Mouse (Mus musculus): ENCODE measurements around the gene Zdhhc14. TPM values are rescaled to one million over a fixed set of nuclear protein-coding genes. Genes with fewer than 3 reads are reported as not detected.

The Zdhhc14 gene
- polyA plus RNA-seq, 1 experiment, result 2.4 TPM

- 43% methylated on average over 7 of the region's 7 CpGs for WGBS
- DNase-seq (ENCODE audit: low read depth, low spot score), result no peak
Observed at GRCm38 (mm10) chr17:5698447-5699096, 206.2 kb downstream of the Zdhhc14 start.

GRCm38 (mm10) chr17:5710320-5711104 is 218.2 kb downstream of the Zdhhc14 start:
- DNase-seq (ENCODE audit: low read depth, low spot score), result no peak
- 82% methylated on average over 7 of the region's 7 CpGs for WGBS

GRCm38 (mm10) chr17:5711861-5712260 is 219.5 kb downstream of the Zdhhc14 start:
- WGBS, result 44% methylated on average over 5 of the region's 5 CpGs
- DNase-seq (ENCODE audit: low read depth, low spot score), result no peak

- 90% methylated on average over 3 of the region's 3 CpGs for WGBS
- no peak for DNase-seq (ENCODE audit: low read depth, low spot score)
Observed at GRCm38 (mm10) chr17:5713141-5713540, 220.8 kb downstream of the Zdhhc14 start.

DNA sequence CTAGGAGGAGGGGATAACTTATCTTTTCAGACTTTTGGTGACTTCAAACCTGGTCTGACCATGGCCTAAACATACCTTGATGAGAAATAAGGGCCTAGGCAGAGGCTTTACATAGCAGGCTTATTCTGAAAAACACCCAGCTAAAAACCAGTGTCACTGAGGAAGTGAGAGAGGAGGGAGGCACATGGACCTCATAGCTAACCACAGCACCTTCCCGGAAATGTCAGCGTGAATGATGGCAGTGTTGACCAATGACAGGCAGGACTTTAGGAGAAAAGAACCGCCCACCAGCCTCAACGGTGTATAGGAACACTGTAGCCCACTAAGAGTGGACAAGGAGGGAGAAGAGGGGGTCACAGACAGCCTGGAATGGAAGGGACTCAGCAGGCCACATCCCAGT is 224.6 kb downstream of the Zdhhc14 start:
- WGBS, result 82% methylated on average over 4 of the region's 4 CpGs
- no peak for DNase-seq (ENCODE audit: low read depth, low spot score)

DNA sequence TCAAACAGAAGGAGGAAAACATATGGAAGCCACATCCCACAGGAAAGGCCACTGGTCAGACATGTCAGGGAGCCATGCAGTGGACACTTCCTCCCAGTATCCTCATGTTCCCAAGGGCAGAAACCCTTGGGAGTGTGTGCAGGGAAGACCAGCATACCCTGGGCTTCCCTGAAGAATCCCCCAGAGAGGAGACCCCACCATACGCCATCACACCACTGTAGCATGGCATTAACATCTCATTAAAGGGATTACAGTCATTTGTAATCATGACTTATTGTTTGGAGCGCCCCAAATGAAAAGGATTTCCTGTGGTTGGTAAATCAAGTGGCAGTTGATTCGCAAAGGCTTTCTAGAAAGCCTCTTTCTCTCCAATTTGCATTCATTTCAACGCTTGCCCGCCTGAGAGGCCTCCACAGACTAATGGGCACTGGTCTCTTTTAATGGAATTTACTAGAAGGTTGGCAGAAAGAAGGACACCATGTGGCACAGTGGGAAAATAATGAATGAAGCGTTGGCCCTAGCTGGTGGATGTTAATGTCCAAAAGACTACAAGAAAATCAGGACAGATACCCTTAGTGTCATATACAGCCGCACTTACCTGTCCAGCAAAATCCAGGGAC is 226.5 kb downstream of the Zdhhc14 start:
- WGBS, result 91% methylated on average over 7 of the region's 7 CpGs
- DNase-seq (ENCODE audit: low read depth, low spot score), result no peak

GRCm38 (mm10) chr17:5722802-5723201 is 230.4 kb downstream of the Zdhhc14 start:
- no peak for DNase-seq (ENCODE audit: low read depth, low spot score)
- WGBS, result 91% methylated on average over 2 of the region's 2 CpGs

DNA sequence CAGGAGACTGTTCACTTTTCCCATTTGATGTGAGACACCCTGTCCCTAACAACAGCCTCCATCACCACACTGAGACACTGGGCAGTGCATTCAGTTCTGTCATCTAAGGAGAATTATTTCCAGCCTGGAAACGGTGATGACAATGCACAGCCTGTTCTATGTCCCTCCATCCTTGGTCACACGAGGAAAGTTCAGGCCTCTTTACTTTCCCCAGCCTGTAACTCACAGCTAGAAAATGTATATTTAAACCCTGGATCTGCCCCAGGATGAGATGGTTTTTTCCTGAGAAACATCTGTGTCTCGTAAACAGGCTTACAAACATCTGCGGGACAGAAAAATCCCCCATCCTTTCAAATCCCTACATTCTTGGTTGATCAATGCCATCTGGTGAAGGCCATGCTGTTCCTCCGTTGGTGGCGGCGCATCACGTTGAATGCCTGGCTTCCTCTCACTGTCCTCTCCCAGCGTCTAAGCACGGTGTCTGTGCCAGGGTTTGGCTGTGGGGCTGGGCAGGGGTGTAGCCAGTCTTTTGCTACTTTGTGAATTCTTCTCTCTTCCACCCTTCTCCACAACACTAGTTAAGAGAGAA is 231.3 kb downstream of the Zdhhc14 start:
- DNase-seq (ENCODE audit: low read depth, low spot score), result no peak
- WGBS, result 77% methylated on average over 10 of the region's 10 CpGs

GRCm38 (mm10) chr17:5729587-5730125 is 237.3 kb downstream of the Zdhhc14 start:
- WGBS, result 48% methylated on average over 4 of the region's 4 CpGs
- DNase-seq (ENCODE audit: low read depth, low spot score), result no peak

DNA sequence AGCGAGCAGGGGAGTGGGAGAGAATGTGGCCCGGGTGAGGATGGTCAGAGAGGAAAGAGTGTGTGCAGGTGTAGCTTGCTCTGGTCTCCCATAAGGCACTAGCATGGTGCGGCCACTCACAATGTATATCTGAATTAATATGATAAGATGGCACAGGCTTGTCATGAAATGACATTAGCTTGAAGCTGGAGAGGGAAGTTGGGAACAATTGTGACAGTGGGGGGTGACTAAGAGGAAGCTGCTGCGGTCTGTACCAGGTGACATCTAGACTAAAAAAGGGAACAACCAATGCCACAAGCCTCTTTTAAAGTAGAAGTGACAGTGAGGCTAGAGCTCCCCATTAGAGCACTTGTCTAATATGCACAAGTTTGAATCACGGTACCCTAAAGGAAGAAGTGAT is 238.2 kb downstream of the Zdhhc14 start:
- 86% methylated on average over 5 of the region's 5 CpGs for WGBS
- DNase-seq (ENCODE audit: low read depth, low spot score), result no peak

- WGBS, result 29% methylated on average over 7 of the region's 7 CpGs
- DNase-seq (ENCODE audit: low read depth, low spot score), result peak; percentile 7
Observed at GRCm38 (mm10) chr17:5733400-5733799, 241.0 kb downstream of the Zdhhc14 start.

GRCm38 (mm10) chr17:5741061-5741460 is 248.7 kb downstream of the Zdhhc14 start:
- 85% methylated on average over 6 of the region's 6 CpGs for WGBS
- DNase-seq (ENCODE audit: low read depth, low spot score), result no peak

- DNase-seq (ENCODE audit: low read depth, low spot score), result no peak
- WGBS, result 94% methylated on average over 5 of the region's 5 CpGs
Observed at GRCm38 (mm10) chr17:5744016-5744415, 251.7 kb downstream of the Zdhhc14 start.

DNA sequence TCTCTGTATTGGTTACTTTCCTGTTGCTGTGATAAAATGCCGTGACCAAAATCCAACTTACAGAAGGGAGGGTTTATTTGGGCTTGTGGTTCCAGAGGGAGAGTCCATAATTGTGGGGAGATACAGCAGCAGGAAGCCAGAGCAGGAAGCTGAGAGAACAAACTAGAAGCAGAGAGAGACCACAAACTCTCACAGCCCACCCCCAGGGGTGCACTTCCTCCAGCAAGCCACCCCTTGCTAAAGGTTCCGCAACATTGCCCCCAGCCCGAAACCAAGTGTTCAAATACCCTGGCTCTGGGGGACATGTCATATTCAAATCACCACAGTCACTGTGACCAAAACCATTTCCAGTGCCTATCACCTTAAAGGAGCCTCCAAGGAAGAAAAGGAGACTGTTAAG is 254.0 kb downstream of the Zdhhc14 start:
- WGBS, result 91% methylated on average over 3 of the region's 3 CpGs
- no peak for DNase-seq (ENCODE audit: low read depth, low spot score)

- 30% methylated on average over 16 of the region's 16 CpGs for WGBS
- no peak for DNase-seq (ENCODE audit: low read depth, low spot score)
Observed at GRCm38 (mm10) chr17:5747539-5748500, 255.5 kb downstream of the Zdhhc14 start.

DNA sequence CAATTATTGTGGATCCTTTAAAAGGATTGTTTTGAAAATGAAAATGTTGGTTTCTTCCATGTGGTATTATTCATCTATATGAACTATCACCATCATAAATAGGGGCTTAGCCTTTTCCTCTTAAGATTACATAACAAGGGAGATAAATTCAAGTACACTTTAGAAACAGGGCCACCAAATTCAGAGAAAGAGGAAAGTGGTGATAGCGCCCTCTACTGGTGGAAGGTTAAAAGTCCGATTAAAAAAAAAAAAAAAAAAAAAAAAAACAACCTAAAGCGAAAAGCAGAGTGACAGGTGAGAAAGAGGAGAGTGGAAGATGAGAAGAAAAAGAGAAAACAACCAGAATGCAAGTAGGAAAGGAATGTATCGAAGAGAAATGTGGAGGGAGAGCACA is 256.1 kb downstream of the Zdhhc14 start:
- 7% methylated on average over 4 of the region's 4 CpGs for WGBS
- no peak for DNase-seq (ENCODE audit: low read depth, low spot score)

DNA sequence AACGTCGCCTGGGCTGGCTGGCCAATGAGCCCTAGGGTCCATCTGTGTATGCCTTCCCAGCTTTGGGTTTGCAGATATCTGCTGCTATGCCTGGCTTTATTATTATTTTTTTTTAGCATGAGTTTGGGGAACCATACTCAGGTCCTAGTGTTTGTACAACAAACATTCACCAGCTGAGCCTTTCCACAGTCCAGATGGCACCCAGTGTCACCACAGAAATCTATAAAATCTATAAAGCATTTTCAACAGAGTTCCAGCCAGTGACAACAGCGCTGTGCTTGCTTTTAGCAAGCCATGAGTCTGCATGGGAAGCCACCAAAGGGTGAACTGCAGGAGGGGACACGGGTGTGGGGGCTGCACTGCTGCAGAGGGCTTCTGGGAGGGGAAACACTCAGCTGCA is 257.9 kb downstream of the Zdhhc14 start:
- 83% methylated on average over 4 of the region's 4 CpGs for WGBS
- no peak for DNase-seq (ENCODE audit: low read depth, low spot score)

DNA sequence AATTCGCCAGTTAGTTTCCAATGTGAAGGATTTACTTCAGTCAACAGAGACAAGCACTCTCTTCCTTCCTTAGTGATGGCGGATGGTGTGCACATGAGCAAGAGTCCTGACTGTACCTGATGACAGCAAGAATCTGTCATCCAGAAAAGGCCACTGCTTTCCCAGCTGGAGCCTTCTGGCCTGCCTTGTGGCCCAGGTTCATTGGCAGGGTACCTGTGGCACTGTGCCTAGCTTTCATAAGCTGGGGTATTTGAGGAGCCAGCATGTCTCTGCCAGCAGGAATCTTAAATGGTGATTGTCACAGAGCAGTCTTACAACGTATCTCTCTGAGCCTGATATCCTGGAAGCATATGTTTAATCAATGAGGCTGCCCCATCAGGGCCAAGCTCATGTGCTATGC is 258.7 kb downstream of the Zdhhc14 start:
- no peak for DNase-seq (ENCODE audit: low read depth, low spot score)
- WGBS, result 82% methylated on average over 3 of the region's 3 CpGs

DNA sequence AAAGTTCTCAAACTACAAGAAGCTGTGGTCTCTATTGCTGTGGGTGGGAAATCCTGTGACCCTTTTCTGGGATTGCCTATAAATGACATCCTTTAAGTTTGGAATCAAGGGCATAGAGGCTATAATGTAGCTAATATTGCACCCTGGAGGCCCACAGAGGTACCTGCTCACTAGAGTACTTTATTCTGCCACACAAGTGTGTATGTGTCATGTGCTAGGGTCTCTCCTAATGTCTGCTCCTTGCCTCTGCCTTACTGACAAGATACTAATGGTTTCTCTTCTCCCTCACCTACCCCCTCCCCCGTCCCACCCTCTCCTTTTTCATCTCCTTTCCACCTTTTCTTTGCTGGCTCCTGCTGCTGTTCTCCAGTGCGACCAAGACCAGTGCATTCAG is 260.0 kb downstream of the Zdhhc14 start:
- no peak for DNase-seq (ENCODE audit: low read depth, low spot score)
- 73% methylated on average over 2 of the region's 2 CpGs for WGBS
